Mouse (Mus musculus) embryo, embryonic 10.5 days (tissue): Measurements from ENCODE around the gene Gm28372.

Experiments
- DNase-seq: peaks from one replicate; pipeline ENCODE4 v3.0.0-alpha.2; 2015; ENCODE audit warnings: low spot score

Gm28372 gene

GRCm38 (mm10) chr2:130411558-130412495 lies 6.8 kb downstream of the Gm28372 start:
- peak; percentile 93 for DNase-seq

- no peak for DNase-seq
Measured at GRCm38 (mm10) chr2:130412775-130413174, 7.7 kb downstream of the Gm28372 start.

- no peak for DNase-seq
Measured at GRCm38 (mm10) chr2:130414094-130414856, 9.2 kb downstream of the Gm28372 start.

GRCm38 (mm10) chr2:130421781-130422620 lies 17.0 kb downstream of the Gm28372 start:
- DNase-seq = no peak

DNA sequence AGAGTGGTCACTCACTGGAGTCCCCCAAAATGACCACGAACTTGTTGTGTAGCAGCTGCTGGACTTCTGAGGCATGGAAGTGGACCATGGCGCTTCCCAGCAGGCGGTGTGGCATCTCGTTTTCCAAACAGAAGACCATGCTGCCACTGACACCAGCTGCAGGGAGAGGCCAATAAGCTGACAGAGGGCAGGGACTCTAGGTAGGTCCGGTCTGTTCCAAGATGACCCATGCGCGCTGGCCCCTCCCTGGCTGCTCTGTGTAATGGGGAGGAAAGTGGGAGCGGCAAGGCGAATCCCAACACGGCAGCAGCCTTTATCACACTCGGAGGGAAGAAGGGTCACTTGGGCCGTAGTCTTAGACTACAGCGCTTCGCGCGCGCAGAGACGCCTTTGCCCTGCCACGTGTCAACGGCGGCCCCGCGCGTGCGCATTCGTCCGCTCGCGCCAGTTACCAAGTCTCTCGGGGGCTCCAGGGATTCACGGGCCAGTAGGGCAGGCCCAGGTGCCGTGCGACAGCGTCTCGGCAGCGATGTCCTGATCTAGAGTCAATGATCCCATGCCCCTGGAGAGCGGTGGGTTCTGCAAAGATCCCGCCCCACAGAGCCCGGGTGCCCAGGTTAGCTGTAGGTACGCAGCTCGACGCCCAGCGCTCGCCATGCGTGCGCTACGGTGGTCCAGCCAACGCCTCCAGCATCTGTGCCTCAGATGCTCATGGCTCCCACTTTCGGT lies 18.5 kb downstream of the Gm28372 start:
- peak; percentile 84 for DNase-seq

DNA sequence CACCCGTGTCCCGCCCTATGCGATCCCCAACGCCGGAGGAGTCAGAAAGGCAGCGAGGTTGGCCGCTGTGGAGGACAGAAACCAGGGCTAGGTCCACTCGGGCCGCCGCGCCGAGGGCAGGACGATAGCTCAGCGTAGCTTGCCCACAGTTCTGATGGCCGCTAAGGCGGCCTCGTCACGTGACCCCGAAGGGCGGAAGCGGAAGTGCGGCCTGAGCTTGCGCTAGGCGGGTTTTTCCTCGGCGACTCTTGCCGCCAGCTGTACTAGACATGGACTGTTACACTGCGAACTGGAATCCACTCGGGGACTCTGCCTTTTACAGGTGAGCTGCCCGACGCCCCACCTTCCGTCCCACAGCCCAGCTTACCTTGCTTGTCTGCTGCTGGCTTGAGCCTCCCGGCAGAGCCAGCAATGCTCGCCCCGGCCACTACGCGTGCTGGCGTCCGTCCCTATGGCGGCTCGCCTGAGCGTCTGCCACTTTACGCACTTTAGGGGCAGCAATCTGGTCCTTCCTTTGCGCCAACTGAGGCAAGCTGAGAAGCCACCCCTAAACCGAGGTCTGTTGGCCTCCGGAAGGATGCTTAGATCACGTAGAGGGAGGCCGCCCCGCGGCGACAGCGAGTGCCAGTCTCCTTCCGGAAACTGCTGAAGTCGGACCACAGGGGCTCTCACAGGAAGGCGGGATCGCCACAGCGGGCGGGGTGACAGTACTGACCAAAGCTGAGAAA lies 19.3 kb downstream of the Gm28372 start, which contains the start of the genes Vps16 and Pced1a:
Gene Vps16, plus strand, starts transcription at position 214 of the 728 bp plus-strand sequence.
Gene Pced1a, minus strand, starts transcription at position 576 of the 728 bp plus-strand sequence.
- DNase-seq = peak; percentile 96

- peak; percentile 7 for DNase-seq
Measured at GRCm38 (mm10) chr2:130425112-130425511, 20.1 kb downstream of the Gm28372 start.

DNA sequence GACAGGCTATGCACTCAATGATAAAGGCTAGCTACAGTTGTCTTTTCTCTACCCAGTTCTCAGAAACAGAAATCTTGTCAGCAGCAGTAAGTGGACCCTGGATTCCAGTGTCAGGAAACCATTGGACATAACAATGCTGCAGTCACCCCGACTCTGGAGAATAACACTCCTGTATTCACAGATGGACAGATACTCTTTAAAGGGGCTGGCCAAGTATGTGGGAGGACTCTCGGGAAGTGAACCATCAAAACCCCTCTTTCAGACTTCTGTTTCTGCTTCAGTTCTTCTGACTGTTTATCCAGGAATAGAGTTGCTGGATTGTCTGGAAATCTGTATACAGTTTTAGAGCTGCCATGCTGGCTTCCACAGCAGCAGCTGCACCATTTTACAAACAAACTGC lies 24.8 kb downstream of the Gm28372 start:
- DNase-seq = no peak

GRCm38 (mm10) chr2:130430484-130430883 lies 25.4 kb downstream of the Gm28372 start:
- no peak for DNase-seq

DNA sequence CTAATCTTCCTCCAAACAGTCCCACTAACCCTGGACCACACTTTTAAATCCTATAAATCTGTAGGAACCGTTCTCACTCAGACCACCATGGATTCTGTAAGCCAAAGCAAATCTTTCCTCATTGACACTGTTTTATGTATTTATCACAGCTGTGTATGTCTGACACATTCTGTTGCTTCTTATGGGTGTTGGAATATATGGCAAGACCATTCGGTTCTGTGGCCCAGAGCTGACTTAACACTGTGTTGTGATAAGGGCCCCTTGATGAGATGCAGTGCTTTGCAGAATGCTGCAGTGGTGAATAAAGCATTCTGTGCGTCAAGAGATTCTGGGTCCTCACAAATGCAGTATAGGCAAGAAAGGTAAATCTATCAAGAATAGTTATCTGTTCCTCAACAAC lies 27.1 kb downstream of the Gm28372 start:
- DNase-seq = no peak

- peak; percentile 79 for DNase-seq
Measured at GRCm38 (mm10) chr2:130433152-130433551, 28.1 kb downstream of the Gm28372 start.

GRCm38 (mm10) chr2:130436769-130437168 lies 31.7 kb downstream of the Gm28372 start:
- no peak for DNase-seq

DNA sequence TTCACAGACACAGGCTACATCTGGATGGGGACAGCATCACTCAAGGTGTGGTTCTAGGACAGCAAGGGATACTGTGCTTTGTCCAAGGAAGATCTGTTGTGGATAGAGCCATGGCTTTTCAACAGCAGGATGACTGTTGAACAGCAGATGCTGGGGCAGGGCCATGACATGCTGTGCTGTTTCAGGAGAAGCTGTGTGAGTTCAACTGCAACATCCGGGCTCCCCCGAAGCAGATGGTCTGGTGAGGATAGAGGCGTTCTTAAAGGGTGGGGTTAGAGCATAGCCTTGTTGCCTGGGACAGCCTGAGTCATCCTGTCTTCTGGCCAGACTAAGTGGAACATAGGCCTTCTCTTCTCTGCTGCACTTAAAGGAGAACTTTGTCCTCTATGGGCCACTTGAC lies 33.8 kb downstream of the Gm28372 start:
- no peak for DNase-seq

- DNase-seq = no peak
Measured at GRCm38 (mm10) chr2:130439840-130440480, 34.9 kb downstream of the Gm28372 start.

- DNase-seq = no peak
Measured at GRCm38 (mm10) chr2:130442162-130442561, 37.1 kb downstream of the Gm28372 start.

GRCm38 (mm10) chr2:130448449-130448848 lies 43.4 kb downstream of the Gm28372 start:
- DNase-seq = peak; percentile 7

GRCm38 (mm10) chr2:130449021-130449793 lies 44.2 kb downstream of the Gm28372 start:
- peak; percentile 42 for DNase-seq

DNA sequence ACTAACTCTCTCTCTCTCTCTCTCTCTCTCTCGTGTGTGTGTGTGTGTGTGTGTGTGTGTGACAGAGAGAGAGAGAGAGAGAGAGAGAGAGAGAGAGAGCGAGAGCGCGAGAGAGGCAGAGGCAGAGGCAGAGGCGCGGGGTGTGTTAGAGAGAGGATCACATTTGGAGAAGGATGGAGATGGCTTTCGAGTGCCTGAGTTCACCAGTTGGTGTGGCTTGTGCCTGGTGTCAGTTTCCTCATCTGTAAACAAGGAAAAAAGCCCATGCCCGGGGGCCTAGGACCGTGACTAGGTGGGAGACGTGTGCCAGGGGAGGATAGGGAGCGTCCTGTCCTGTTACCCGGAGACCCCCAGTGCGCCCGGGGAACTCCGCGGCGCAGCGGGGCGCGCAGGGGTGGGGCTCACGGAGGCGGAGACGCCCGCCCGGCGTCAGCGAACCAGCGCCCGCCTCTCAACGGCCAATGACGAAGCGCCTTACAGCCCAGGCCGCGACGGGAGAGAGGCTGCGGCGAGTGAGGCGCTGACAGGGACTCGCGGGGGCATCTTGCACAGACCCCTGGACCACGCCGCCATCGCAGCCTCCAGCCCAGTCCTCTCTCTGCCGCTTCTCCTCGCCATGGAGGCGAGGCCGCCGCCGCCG lies 44.9 kb downstream of the Gm28372 start, which contains the start of gene Ptpra:
Gene Ptpra, plus strand, starts transcription at position 485 of the 640 bp plus-strand sequence.
- DNase-seq = peak; percentile 94

DNA sequence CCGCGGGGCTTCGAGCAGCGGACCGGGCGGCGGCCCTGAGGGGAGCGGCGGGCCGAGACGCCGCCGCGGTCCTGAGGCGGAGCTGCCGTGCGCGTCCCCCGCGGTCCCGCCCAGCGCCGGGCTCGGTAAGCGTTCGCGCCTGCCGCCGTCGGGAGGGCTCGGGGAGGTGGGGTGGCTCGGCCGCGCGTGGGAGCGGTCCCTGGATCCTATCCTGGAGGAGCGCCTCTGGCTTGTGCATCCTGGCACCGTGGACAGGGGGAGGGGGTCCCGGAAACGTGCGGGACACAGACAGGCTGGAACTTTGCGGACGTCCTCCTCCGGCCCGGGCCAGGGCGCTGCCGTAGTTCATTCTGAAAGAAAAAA lies 45.4 kb downstream of the Gm28372 start:
- DNase-seq = no peak
